Mouse (Mus musculus) midbrain, embryonic 13.5 days (tissue): ENCODE results near the gene Gpx3. TPM values are rescaled to one million over a fixed set of nuclear protein-coding genes. Genes with fewer than 3 reads are reported as not detected.
"Not testable (repeated sequence)": the region's sequence is repeated elsewhere in the genome, so short reads cannot be mapped to it uniquely, and the experiment has no call there.

Experiments
- ATAC-seq: fragments of 200-750 bp; cut with Nextera tagmentation; 2 replicates; pipeline ENCODE4 v1.8.0; 2017; ENCODE audit warnings: mild to moderate bottlenecking, moderate TSS enrichment, moderate library complexity
- H3K27ac ChIP-seq: fragments of 300-500 bp; sonication (generic); 2 replicates; pipeline ENCODE4 v1.5.1; 2015; ENCODE audit warnings: inconsistent platforms, mild to moderate bottlenecking, moderate library complexity
- H3K27me3 ChIP-seq: fragments of 300-500 bp; sonication (generic); 2 replicates; pipeline ENCODE4 v1.6.1; 2015; ENCODE audit warnings: mild to moderate bottlenecking, inconsistent platforms
- H3K36me3 ChIP-seq: fragments of 300-500 bp; sonication (generic); 2 replicates; pipeline ENCODE4 v1.6.1; 2015; ENCODE audit warnings: mild to moderate bottlenecking, inconsistent platforms
- H3K4me1 ChIP-seq: fragments of 300-500 bp; sonication (generic); replicated peaks from 2 replicates; pipeline ENCODE4 v1.6.1; 2015; ENCODE audit warnings: inconsistent platforms
- H3K4me2 ChIP-seq: fragments of 300-500 bp; sonication (generic); replicated peaks from 2 replicates; pipeline ENCODE4 v1.6.1; 2015; ENCODE audit warnings: moderate library complexity, mild to moderate bottlenecking, inconsistent platforms
- H3K4me3 ChIP-seq: fragments of 300-500 bp; sonication (generic); replicated peaks from 2 replicates; pipeline ENCODE4 v1.5.1; 2015; ENCODE audit warnings: mild to moderate bottlenecking, inconsistent platforms
- H3K9ac ChIP-seq: fragments of 300-500 bp; sonication (generic); replicated peaks from 2 replicates; pipeline ENCODE4 v1.6.1; 2015; ENCODE audit warnings: mild to moderate bottlenecking, inconsistent platforms
- H3K9me3 ChIP-seq: fragments of 300-500 bp; sonication (generic); 2 replicates; pipeline ENCODE4 v1.6.1; 2016; ENCODE audit warnings: mild to moderate bottlenecking, inconsistent platforms
- WGBS: fragments of 180-500 bp; shearing (Covaris S2); methylation state at CpG from one replicate; pipeline ENCODE4 v1.1.7; 2015; 5-methylcytosine and 5-hydroxymethylcytosine counted together
- polyA plus RNA-seq: library from polyadenylated mRNA; unstranded; fragments of >200 nt; fragmentation: Nextera tagmentation; extraction: Ambion mirVana; gene quantifications from 2 replicates; pipeline ENCODE4 v1.2.1, GENCODE M21; 2015

Gene Gpx3
- polyA plus RNA-seq, 1 experiment from 2014 or later, result 19.6 TPM

GRCm38 (mm10) chr11:54884937-54885336 lies 17.3 kb upstream of the Gpx3 start:
- no peaks in the 10 kb centered on the region for H3K9me3 ChIP-seq
- H3K27me3 ChIP-seq, result no peaks in the 10 kb centered on the region
- no peak for ATAC-seq
- H3K9ac ChIP-seq, result no peak overlapping the region
- no peak overlapping the region for H3K4me2 ChIP-seq
- H3K4me1 ChIP-seq, result peaks cover 6% of the 10 kb centered on the region
- no peak overlapping the region for H3K4me3 ChIP-seq
- H3K27ac ChIP-seq, result no peak overlapping the region
- WGBS, result 38% methylated on average over 5 of the region's 5 CpGs
- H3K36me3 ChIP-seq, result no peaks in the 10 kb centered on the region

DNA sequence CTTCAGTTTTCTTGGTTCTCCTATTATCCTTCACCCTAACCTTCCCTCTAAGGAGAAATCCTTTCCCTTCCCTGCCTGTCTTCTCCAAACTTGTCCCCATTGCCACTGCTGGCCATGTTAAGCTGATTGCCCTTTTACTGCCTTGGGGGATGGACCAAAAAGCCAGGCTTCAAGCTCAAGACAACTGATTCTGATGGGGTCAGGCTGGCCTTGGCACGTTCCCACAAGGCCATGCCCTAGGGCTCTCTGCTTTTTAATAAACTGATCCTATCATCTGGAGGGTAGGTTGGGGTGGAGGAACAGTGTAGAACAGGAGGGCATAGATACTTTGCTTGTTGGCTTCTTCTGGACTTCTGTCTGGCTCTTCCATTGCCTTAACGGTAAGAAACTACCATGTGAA lies 16.8 kb upstream of the Gpx3 start:
- WGBS, result 90% methylated on average over 2 of the region's 2 CpGs
- no peak overlapping the region for H3K4me3 ChIP-seq

GRCm38 (mm10) chr11:54887927-54888326 lies 14.3 kb upstream of the Gpx3 start:
- Histone ChIP-seq H3K9ac (no peak overlapping the region), H3K4me1 (no peaks in the 10 kb centered on the region), H3K36me3 (no peaks in the 10 kb centered on the region), H3K9me3 (no peaks in the 10 kb centered on the region), H3K4me2 (no peak overlapping the region), H3K27me3 (no peaks in the 10 kb centered on the region), H3K4me3 (no peak overlapping the region), H3K27ac (no peak overlapping the region)
- ATAC-seq, result no peak
- 86% methylated on average over 6 of the region's 6 CpGs for WGBS

More for the DNA sequence above, 16.8 kb upstream of the Gpx3 start:
- Histone ChIP-seq H3K27ac (no peak overlapping the region), H3K36me3 (no peaks in the 10 kb centered on the region), H3K27me3 (no peaks in the 10 kb centered on the region), H3K9ac (no peak overlapping the region), H3K4me1 (peaks cover 6% of the 10 kb centered on the region), H3K9me3 (no peaks in the 10 kb centered on the region), H3K4me2 (no peak overlapping the region)
- no peak for ATAC-seq

DNA sequence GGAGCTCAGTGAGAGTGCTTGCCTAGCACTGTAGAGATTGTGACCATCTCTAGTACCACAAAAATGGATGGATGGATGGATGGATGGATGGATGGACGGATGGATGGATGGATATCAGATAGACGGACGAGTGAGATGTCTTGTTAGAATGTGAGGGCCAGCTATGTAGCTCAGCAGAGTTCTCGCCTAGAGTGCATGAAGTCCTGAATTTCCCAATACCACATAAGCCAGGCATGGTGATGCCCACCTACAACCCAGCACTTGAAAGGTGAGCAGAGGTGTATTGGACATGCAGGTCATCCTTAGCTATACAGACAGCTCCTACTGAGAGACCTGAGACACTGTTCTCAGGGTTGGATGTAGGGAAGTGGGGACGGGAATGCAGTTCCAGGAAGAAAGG lies 10.9 kb upstream of the Gpx3 start:
- Histone ChIP-seq H3K4me3 (no peak overlapping the region), H3K27ac (no peak overlapping the region), H3K9me3 (no peaks in the 10 kb centered on the region), H3K27me3 (no peaks in the 10 kb centered on the region), H3K36me3 (no peaks in the 10 kb centered on the region), H3K9ac (no peak overlapping the region), H3K4me1 (no peaks in the 10 kb centered on the region), H3K4me2 (no peak overlapping the region)
- 88% methylated on average over 5 of the region's 5 CpGs for WGBS
- no peak for ATAC-seq

- no peak overlapping the region for H3K9ac ChIP-seq
- H3K4me1 ChIP-seq, result no peaks in the 10 kb centered on the region
- no peaks in the 10 kb centered on the region for H3K36me3 ChIP-seq
- no peak overlapping the region for H3K27ac ChIP-seq
- 62% methylated on average over 7 of the region's 7 CpGs for WGBS
- H3K4me3 ChIP-seq, result no peak overlapping the region
- ATAC-seq, result no peak
- no peaks in the 10 kb centered on the region for H3K27me3 ChIP-seq
- no peaks in the 10 kb centered on the region for H3K9me3 ChIP-seq
- no peak overlapping the region for H3K4me2 ChIP-seq
Measured at GRCm38 (mm10) chr11:54892091-54892490, 10.2 kb upstream of the Gpx3 start.

DNA sequence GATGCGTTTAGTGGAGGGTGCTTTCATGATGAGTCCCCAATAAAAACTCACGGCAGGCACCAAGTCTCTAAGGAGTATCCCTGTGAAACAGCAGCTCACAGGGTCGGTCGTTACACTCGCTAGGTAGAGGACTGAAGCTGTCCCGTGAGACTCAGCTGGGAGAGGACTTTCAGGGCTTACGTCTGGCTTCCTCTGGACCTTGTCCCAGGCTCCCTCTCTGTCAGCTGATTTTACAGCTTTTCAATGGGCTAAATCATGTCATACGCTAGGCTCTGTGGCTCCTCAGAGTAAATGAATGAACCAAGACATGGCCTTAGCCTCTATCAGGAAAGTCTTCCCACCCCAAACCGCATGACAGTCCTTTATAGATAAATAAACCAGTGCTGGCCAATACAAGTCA lies 7.7 kb upstream of the Gpx3 start:
- Histone ChIP-seq H3K9me3 (no peaks in the 10 kb centered on the region), H3K4me1 (no peaks in the 10 kb centered on the region), H3K4me2 (no peak overlapping the region), H3K4me3 (no peak overlapping the region), H3K27ac (no peak overlapping the region), H3K27me3 (no peaks in the 10 kb centered on the region), H3K36me3 (no peaks in the 10 kb centered on the region), H3K9ac (no peak overlapping the region)
- ATAC-seq, result no peak
- 76% methylated on average over 9 of the region's 9 CpGs for WGBS

DNA sequence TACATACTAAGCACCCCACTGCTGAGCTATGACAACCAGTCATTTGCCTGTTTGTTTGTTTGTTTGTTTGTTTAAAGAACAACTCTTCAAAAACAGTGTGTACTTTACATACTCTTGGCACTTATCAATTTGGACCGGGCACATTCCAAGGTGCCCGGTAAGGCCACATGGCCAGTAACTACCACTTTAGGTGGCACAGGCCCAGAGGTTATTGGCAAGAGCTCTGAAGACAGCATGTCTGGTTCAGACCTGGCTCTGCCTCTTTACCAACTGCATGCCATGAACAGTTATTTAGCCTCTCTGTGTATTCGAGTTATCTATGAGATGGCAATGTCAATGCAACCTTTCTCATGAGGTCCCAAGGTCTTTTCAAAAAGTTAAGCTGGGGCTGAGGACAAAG lies 5.6 kb upstream of the Gpx3 start:
- ATAC-seq, H3K4me3 ChIP-seq, H3K36me3 ChIP-seq, H3K27me3 ChIP-seq, H3K4me2 ChIP-seq, H3K4me1 ChIP-seq, H3K27ac ChIP-seq, H3K9ac ChIP-seq, H3K9me3 ChIP-seq: not testable (repeated sequence)
- WGBS, result 94% methylated on average over 3 of the region's 3 CpGs

GRCm38 (mm10) chr11:54897470-54897869 lies 4.8 kb upstream of the Gpx3 start:
- Histone ChIP-seq H3K36me3 (no peaks in the 10 kb centered on the region), H3K27me3 (no peaks in the 10 kb centered on the region), H3K4me1 (peaks cover 3% of the 10 kb centered on the region), H3K9ac (no peak overlapping the region), H3K4me2 (no peak overlapping the region), H3K9me3 (no peaks in the 10 kb centered on the region), H3K27ac (no peak overlapping the region), H3K4me3 (no peak overlapping the region)
- ATAC-seq, result no peak
- whole genome bisulfite sequencing, result 38% methylated on average over 5 of the region's 5 CpGs

GRCm38 (mm10) chr11:54899657-54900056 lies 2.6 kb upstream of the Gpx3 start:
- WGBS, result 82% methylated on average over 4 of the region's 4 CpGs
- H3K9ac ChIP-seq, result no peak overlapping the region
- H3K36me3 ChIP-seq, result no peaks in the 10 kb centered on the region
- no peak overlapping the region for H3K27ac ChIP-seq
- no peak overlapping the region for H3K4me2 ChIP-seq
- H3K27me3 ChIP-seq, result no peaks in the 10 kb centered on the region
- ATAC-seq, result no peak
- H3K9me3 ChIP-seq, result no peaks in the 10 kb centered on the region
- no peak overlapping the region for H3K4me3 ChIP-seq
- peaks cover 10% of the 10 kb centered on the region for H3K4me1 ChIP-seq

DNA sequence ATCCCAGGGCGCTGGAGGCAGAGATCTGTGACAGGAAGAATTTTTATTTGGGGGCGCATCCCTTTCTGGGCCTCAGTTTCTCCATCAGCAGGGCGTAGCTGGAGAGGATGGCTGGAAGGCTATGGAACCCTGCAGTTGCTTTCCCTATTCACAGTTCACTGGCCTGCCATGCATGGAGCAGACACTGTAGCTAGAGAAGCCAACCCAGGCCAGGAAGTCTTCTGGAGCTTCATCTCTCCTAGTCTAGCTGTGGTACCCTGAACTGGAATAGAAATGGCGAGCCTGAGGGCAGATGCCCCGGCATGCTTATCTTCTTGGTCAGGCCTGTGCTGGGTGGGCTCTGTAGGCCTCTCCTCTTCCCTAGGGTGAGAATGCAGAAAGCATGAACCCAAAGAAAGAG lies 1.1 kb downstream of the Gpx3 start:
- 73% methylated on average over 5 of the region's 5 CpGs for WGBS
- Histone ChIP-seq H3K27ac (no peak overlapping the region), H3K27me3 (no peaks in the 10 kb centered on the region), H3K4me3 (peak overlapping the region; percentile 51), H3K9ac (no peak overlapping the region), H3K4me2 (peak overlapping the region; percentile 81), H3K4me1 (peaks cover 10% of the 10 kb centered on the region), H3K9me3 (no peaks in the 10 kb centered on the region), H3K36me3 (no peaks in the 10 kb centered on the region)
- ATAC-seq, result no peak

DNA sequence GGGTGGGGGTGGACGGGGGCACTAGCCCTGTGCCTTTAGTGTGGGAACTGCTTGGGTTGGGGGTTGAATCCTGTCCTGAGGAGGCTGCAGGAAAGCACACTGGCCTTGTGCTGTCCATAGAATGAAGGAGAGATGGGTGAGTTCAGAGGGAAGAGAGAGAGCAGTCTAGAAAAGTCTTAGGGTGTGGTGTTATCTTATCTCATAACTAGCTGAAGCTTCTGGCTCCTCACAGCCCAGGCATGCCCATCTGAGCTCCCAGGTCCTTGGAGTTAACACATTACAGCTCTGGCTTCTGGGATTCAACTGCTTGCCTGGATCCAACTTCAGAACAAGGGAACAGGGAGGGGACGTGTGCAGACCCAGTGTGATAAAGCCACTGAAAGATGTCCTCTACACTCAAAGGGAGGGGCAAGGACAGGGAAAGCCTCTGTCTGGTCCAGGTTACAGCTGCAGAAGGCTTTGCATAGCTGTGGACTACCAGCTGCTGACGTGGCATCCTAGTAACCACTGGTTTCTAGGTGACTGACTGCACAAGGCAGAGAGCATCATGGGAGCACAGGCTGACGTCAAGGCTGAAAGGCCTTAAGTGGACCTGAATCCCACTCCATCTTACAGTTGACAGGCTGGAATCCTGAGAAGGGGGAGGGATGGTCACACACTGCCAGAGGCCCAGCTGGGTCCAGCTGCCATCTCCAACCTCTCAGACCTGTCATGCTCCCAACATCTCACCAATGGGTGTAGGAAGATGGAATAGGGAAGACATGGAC lies 1.9 kb downstream of the Gpx3 start:
- H3K36me3 ChIP-seq, result peaks cover under 1% of the 10 kb centered on the region; the same call in 1 of the 2 replicates
- no peak overlapping the region for H3K4me3 ChIP-seq
- no peak overlapping the region for H3K27ac ChIP-seq
- H3K27me3 ChIP-seq, result no peaks in the 10 kb centered on the region
- peaks cover 10% of the 10 kb centered on the region for H3K4me1 ChIP-seq
- no peak overlapping the region for H3K9ac ChIP-seq
- no peaks in the 10 kb centered on the region for H3K9me3 ChIP-seq
- H3K4me2 ChIP-seq, result no peak overlapping the region
- WGBS, result 50% methylated on average over 4 of the region's 4 CpGs
- ATAC-seq, result no peak

GRCm38 (mm10) chr11:54905086-54905485 lies 2.8 kb downstream of the Gpx3 start:
- ATAC-seq, result no peak
- Histone ChIP-seq H3K9me3 (no peaks in the 10 kb centered on the region), H3K9ac (no peak overlapping the region), H3K4me2 (no peak overlapping the region), H3K36me3 (peaks cover 5% of the 10 kb centered on the region), H3K4me3 (no peak overlapping the region), H3K27ac (no peak overlapping the region), H3K4me1 (peaks cover 10% of the 10 kb centered on the region), H3K27me3 (no peaks in the 10 kb centered on the region)
- 90% methylated on average over 3 of the region's 3 CpGs for WGBS

DNA sequence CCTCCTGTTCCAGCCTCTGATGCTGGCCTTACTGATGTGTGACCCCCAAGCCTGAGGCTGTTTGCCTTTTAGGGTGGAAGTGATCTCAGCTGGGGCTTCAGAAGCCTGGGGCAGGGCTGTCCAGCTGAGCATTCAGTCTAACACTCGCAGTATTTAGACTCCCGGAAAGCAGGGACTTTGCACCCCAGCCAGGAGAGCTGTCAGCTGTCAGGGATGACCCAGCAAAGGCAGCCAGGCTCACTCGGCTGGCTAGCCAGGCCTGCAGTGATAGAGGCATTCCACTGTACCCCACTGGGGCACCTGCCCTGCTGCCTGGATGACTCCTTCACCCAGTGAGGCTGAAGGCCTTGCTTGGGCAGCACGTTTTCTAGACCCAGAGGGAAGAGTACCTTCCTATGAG lies 3.7 kb downstream of the Gpx3 start:
- Histone ChIP-seq H3K36me3 (peaks cover 14% of the 10 kb centered on the region), H3K4me2 (no peak overlapping the region), H3K4me3 (no peak overlapping the region), H3K9me3 (no peaks in the 10 kb centered on the region), H3K27ac (no peak overlapping the region), H3K9ac (no peak overlapping the region), H3K4me1 (peaks cover 10% of the 10 kb centered on the region), H3K27me3 (no peaks in the 10 kb centered on the region)
- 75% methylated on average over 4 of the region's 4 CpGs for WGBS
- no peak for ATAC-seq
